Mouse (Mus musculus): ENCODE results near the gene Mslnl. TPM values are rescaled to one million over a fixed set of nuclear protein-coding genes. Genes with fewer than 3 reads are reported as not detected.

Gene Mslnl
- total and polyA plus RNA-seq, 2 experiments from 2014 or later, result not detected

- Histone ChIP-seq H3K27me3 (ENCODE audit: insufficient read depth, low read length) (no peaks in the 10 kb centered on the region), H3K4me1 (ENCODE audit: insufficient read depth, low read length) (no peaks in the 10 kb centered on the region), H3K9me3 (ENCODE audit: low read length) (no peaks in the 10 kb centered on the region), H3K36me3 (ENCODE audit: insufficient read depth, low read length) (no peaks in the 10 kb centered on the region), H3K4me3 (ENCODE audit: low read depth, low read length) (no peak overlapping the region), H3K9ac (replicated peaks; ENCODE audit: low read length, poor library complexity, severe bottlenecking) (no peak overlapping the region), H3K27ac (ENCODE audit: low read depth, low read length) (no peak overlapping the region), H3K4me2 (ENCODE audit: low read depth, low read length, poor library complexity, severe bottlenecking) (no peak overlapping the region)
- DNase-seq (ENCODE audit: low spot score), result no peak
- 97% methylated on average over 2 of the region's 2 CpGs for WGBS
- TF ChIP-seq CTCF (IDR thresholded peaks at IDR 0.05), result no peak
- ATAC-seq (ENCODE audit: low FRiP score), result no peak
These were observed 25.8 kb upstream of the Mslnl start for GRCm38 (mm10) chr17:25709994-25710393.

- Histone ChIP-seq H3K27me3 (ENCODE audit: insufficient read depth, low read length) (peaks cover 6% of the 10 kb centered on the region; the same call in 1 of the 2 replicates), H3K4me2 (ENCODE audit: low read depth, low read length, poor library complexity, severe bottlenecking) (no peak overlapping the region), H3K4me1 (ENCODE audit: insufficient read depth, low read length) (no peaks in the 10 kb centered on the region), H3K36me3 (ENCODE audit: insufficient read depth, low read length) (no peaks in the 10 kb centered on the region), H3K27ac (ENCODE audit: low read depth, low read length) (no peak overlapping the region), H3K4me3 (ENCODE audit: low read depth, low read length) (no peak overlapping the region), H3K9me3 (ENCODE audit: low read length) (no peaks in the 10 kb centered on the region), H3K9ac (replicated peaks; ENCODE audit: low read length, poor library complexity, severe bottlenecking) (no peak overlapping the region)
- DNase-seq (ENCODE audit: low spot score), result no peak
- no peak for TF ChIP-seq CTCF (IDR thresholded peaks at IDR 0.05)
- ATAC-seq (ENCODE audit: low FRiP score), result no peak
- WGBS, result 87% methylated on average over 4 of the region's 4 CpGs
These were observed 24.7 kb upstream of the Mslnl start for GRCm38 (mm10) chr17:25711136-25711535.

- no peak for DNase-seq (ENCODE audit: low spot score)
These were observed 20.2 kb upstream of the Mslnl start for GRCm38 (mm10) chr17:25715627-25716026.

GRCm38 (mm10) chr17:25716130-25716529, 19.7 kb upstream of the Mslnl start:
- Histone ChIP-seq H3K27me3 (ENCODE audit: insufficient read depth, low read length) (peaks cover 16% of the 10 kb centered on the region), H3K36me3 (ENCODE audit: insufficient read depth, low read length) (no peaks in the 10 kb centered on the region; the same call in 1 of the 2 replicates), H3K9ac (replicated peaks; ENCODE audit: low read length, poor library complexity, severe bottlenecking) (no peak overlapping the region), H3K4me2 (ENCODE audit: low read depth, low read length, poor library complexity, severe bottlenecking) (no peak overlapping the region), H3K4me1 (ENCODE audit: insufficient read depth, low read length) (no peaks in the 10 kb centered on the region), H3K9me3 (ENCODE audit: low read length) (no peaks in the 10 kb centered on the region), H3K27ac (ENCODE audit: low read depth, low read length) (no peak overlapping the region), H3K4me3 (ENCODE audit: low read depth, low read length) (no peak overlapping the region)
- ATAC-seq (ENCODE audit: low FRiP score) (no peak), DNase-seq (ENCODE audit: low spot score) (no peak)
- TF ChIP-seq CTCF (IDR thresholded peaks at IDR 0.05), result no peak
- WGBS, result 9% methylated on average over 6 of the region's 6 CpGs

More at GRCm38 (mm10) chr17:25715627-25716026, 20.2 kb upstream of the Mslnl start:
- Histone ChIP-seq H3K27ac (ENCODE audit: low read depth, low read length) (no peak overlapping the region), H3K9ac (replicated peaks; ENCODE audit: low read length, poor library complexity, severe bottlenecking) (no peak overlapping the region), H3K27me3 (ENCODE audit: insufficient read depth, low read length) (peaks cover 16% of the 10 kb centered on the region), H3K4me2 (ENCODE audit: low read depth, low read length, poor library complexity, severe bottlenecking) (no peak overlapping the region), H3K4me3 (ENCODE audit: low read depth, low read length) (no peak overlapping the region), H3K36me3 (ENCODE audit: insufficient read depth, low read length) (no peaks in the 10 kb centered on the region; the same call in 1 of the 2 replicates), H3K4me1 (ENCODE audit: insufficient read depth, low read length) (no peaks in the 10 kb centered on the region), H3K9me3 (ENCODE audit: low read length) (no peaks in the 10 kb centered on the region)
- TF ChIP-seq CTCF (IDR thresholded peaks at IDR 0.05), result no peak
- WGBS, result 47% methylated on average over 3 of the region's 3 CpGs
- ATAC-seq (ENCODE audit: low FRiP score), result no peak

- 2% methylated on average over 45 of the region's 45 CpGs for WGBS
- H3K27me3 ChIP-seq (ENCODE audit: insufficient read depth, low read length), result peaks cover 16% of the 10 kb centered on the region
These were observed 18.9 kb upstream of the Mslnl start, which contains the start of gene Gng13 for GRCm38 (mm10) chr17:25716711-25717637. Gene Gng13 (plus strand): TSS chr17:25717171.

GRCm38 (mm10) chr17:25717691-25718090, 18.2 kb upstream of the Mslnl start:
- Histone ChIP-seq H3K27ac (ENCODE audit: low read depth, low read length) (no peak overlapping the region), H3K4me1 (ENCODE audit: insufficient read depth, low read length) (no peaks in the 10 kb centered on the region), H3K9ac (replicated peaks; ENCODE audit: low read length, poor library complexity, severe bottlenecking) (peak overlapping the region; percentile 52; the same call in 1 of the 2 replicates), H3K36me3 (ENCODE audit: insufficient read depth, low read length) (no peaks in the 10 kb centered on the region; the same call in 1 of the 2 replicates), H3K4me3 (ENCODE audit: low read depth, low read length) (peak overlapping the region; percentile 44), H3K4me2 (ENCODE audit: low read depth, low read length, poor library complexity, severe bottlenecking) (peak overlapping the region; percentile 87), H3K27me3 (ENCODE audit: insufficient read depth, low read length) (peaks cover 16% of the 10 kb centered on the region), H3K9me3 (ENCODE audit: low read length) (no peaks in the 10 kb centered on the region)
- WGBS, result 13% methylated on average over 6 of the region's 6 CpGs
- ATAC-seq (ENCODE audit: low FRiP score), result no peak
- DNase-seq (ENCODE audit: low spot score), result no peak
- no peak for TF ChIP-seq CTCF (IDR thresholded peaks at IDR 0.05)

More at GRCm38 (mm10) chr17:25716711-25717637, 18.9 kb upstream of the Mslnl start, which contains the start of gene Gng13:
- ATAC-seq (ENCODE audit: low FRiP score) (peak; percentile 36; the same call in 1 of the 2 replicates), DNase-seq (ENCODE audit: low spot score) (no peak)
- H3K9ac ChIP-seq (replicated peaks; ENCODE audit: low read length, poor library complexity, severe bottlenecking), result peak within 1 kb of the TSS; percentile 52; the same call in 1 of the 2 replicates
- no peaks in the 10 kb centered on the region for H3K9me3 ChIP-seq (ENCODE audit: low read length)
- TF ChIP-seq CTCF (IDR thresholded peaks at IDR 0.05), result no peak
- no peaks in the 10 kb centered on the region for H3K4me1 ChIP-seq (ENCODE audit: insufficient read depth, low read length)
- H3K4me2 ChIP-seq (ENCODE audit: low read depth, low read length, poor library complexity, severe bottlenecking), result peak within 1 kb of the TSS; percentile 87
- no peaks in the 10 kb centered on the region; the same call in 1 of the 2 replicates for H3K36me3 ChIP-seq (ENCODE audit: insufficient read depth, low read length)
- H3K27ac ChIP-seq (ENCODE audit: low read depth, low read length), result no peak within 1 kb of the TSS
- peak within 1 kb of the TSS; percentile 44 for H3K4me3 ChIP-seq (ENCODE audit: low read depth, low read length)
